Mouse (Mus musculus) neural tube, embryonic 14.5 days (tissue): ENCODE measurements around the gene Oaz2. TPM values are rescaled to one million over a fixed set of nuclear protein-coding genes. Genes with fewer than 3 reads are reported as not detected.
"Not testable (repeated sequence)": the region's sequence is repeated elsewhere in the genome, so short reads cannot be mapped to it uniquely, and the experiment has no call there.

Experiments used
- ATAC-seq: fragments of 200-750 bp; cut with Nextera tagmentation; 2 replicates; pipeline ENCODE4 v1.8.0; 2017; ENCODE audit warnings: low read depth, mild to moderate bottlenecking, moderate TSS enrichment, moderate library complexity
- H3K27ac ChIP-seq: fragments of 300-500 bp; sonication (generic); 2 replicates; pipeline ENCODE4 v1.5.1; 2014; ENCODE audit warnings: low read depth, mild to moderate bottlenecking, control low read depth, low read length, moderate library complexity, mixed read lengths
- H3K27me3 ChIP-seq: fragments of 300-500 bp; sonication (generic); 2 replicates; pipeline ENCODE4 v1.6.1; 2014; ENCODE audit warnings: low read length; ENCODE audit not compliant: control insufficient read depth, insufficient read depth
- H3K36me3 ChIP-seq: fragments of 300-500 bp; sonication (generic); 2 replicates; pipeline ENCODE4 v1.6.1; 2014; ENCODE audit warnings: low read length, mixed read lengths; ENCODE audit not compliant: control insufficient read depth, insufficient read depth
- H3K4me1 ChIP-seq: fragments of 300-500 bp; sonication (generic); 2 replicates; pipeline ENCODE4 v1.6.1; 2014; ENCODE audit warnings: low read length; ENCODE audit not compliant: control insufficient read depth, insufficient read depth
- H3K4me2 ChIP-seq: fragments of 300-500 bp; sonication (generic); 2 replicates; pipeline ENCODE4 v1.6.1; 2014; ENCODE audit warnings: mild to moderate bottlenecking, low read depth, low read length, control low read depth
- H3K4me3 ChIP-seq: fragments of 300-500 bp; sonication (generic); 2 replicates; pipeline ENCODE4 v1.5.1; 2014; ENCODE audit warnings: low read depth, low read length, control low read depth, mixed read lengths
- H3K9ac ChIP-seq: fragments of 300-500 bp; sonication (generic); replicated peaks from 2 replicates; pipeline ENCODE4 v1.6.1; 2014; ENCODE audit warnings: low read depth, mild to moderate bottlenecking, control low read depth, low read length, mixed read lengths
- H3K9me3 ChIP-seq: fragments of 300-500 bp; sonication (generic); 2 replicates; pipeline ENCODE4 v1.6.1; 2016; ENCODE audit warnings: low read length; ENCODE audit not compliant: control insufficient read depth
- WGBS: fragments of 180-500 bp; shearing (Covaris S2); extraction: QIAGEN DNeasy Blood & Tissue Kit; methylation state at CpG from one replicate; pipeline ENCODE4 v1.1.7; 2014; 5-methylcytosine and 5-hydroxymethylcytosine counted together
- polyA plus RNA-seq: library from polyadenylated mRNA; unstranded; fragments of >200 nt; fragmentation: Nextera tagmentation; extraction: Ambion mirVana; gene quantifications from 2 replicates; pipeline ENCODE4 v1.2.1, GENCODE M21; 2014

The Oaz2 gene
- polyA plus RNA-seq, 1 experiment from 2014 or later: 254 TPM

DNA sequence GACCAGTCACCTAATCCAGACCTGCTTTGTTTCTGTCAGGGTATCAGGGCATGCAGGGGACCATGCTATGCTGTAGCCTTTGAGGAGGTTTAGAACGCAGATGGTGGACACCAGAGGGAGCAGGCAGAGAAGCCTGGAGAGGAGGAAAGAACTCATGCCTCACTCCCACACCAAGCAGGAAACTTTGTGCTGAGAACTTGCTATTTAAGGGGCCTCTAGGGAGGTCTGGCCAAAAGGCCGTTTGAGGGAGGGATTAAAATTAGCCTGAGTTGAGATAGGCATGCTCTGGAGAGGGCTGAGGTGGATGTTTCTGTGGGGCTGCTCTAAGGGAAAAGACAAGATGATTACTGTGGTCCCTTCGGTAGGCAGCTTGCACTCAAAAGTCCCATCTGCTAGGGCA, 21.8 kb upstream of the Oaz2 start:
- Histone ChIP-seq H3K4me1 (no peaks in the 10 kb centered on the region), H3K27me3 (no peaks in the 10 kb centered on the region), H3K36me3 (no peaks in the 10 kb centered on the region), H3K27ac (no peak overlapping the region), H3K4me3 (no peak overlapping the region), H3K9ac (no peak overlapping the region), H3K4me2 (no peak overlapping the region), H3K9me3 (no peaks in the 10 kb centered on the region)
- ATAC-seq: no peak
- 67% methylated on average over 3 of the region's 3 CpGs for whole genome bisulfite sequencing

DNA sequence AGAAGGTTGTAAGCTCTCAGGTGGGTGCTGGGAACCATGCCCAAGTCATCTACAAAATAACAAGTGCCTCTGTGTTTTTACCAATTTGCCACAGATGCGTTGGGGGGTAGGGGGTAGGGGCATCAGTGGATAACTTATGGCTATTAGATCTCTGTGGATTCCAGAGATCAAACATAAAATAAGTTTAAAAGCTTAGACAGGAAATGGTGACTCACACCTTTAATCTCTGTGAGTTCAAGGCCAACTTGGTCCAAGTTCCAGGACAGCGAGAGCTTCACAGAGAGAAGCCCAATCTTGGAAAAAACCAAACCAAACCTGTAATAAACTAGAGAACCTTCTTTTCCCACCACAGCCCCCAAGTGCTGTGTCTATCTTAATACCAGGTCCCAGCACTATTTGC, 21.0 kb upstream of the Oaz2 start:
- no peak overlapping the region for H3K27ac ChIP-seq
- no peaks in the 10 kb centered on the region for H3K27me3 ChIP-seq
- no peaks in the 10 kb centered on the region for H3K9me3 ChIP-seq
- H3K9ac ChIP-seq: no peak overlapping the region
- no peaks in the 10 kb centered on the region for H3K4me1 ChIP-seq
- no peak overlapping the region for H3K4me3 ChIP-seq
- no peak overlapping the region for H3K4me2 ChIP-seq
- WGBS: 91% methylated on average over 2 of the region's 2 CpGs
- no peaks in the 10 kb centered on the region for H3K36me3 ChIP-seq
- ATAC-seq: no peak

DNA sequence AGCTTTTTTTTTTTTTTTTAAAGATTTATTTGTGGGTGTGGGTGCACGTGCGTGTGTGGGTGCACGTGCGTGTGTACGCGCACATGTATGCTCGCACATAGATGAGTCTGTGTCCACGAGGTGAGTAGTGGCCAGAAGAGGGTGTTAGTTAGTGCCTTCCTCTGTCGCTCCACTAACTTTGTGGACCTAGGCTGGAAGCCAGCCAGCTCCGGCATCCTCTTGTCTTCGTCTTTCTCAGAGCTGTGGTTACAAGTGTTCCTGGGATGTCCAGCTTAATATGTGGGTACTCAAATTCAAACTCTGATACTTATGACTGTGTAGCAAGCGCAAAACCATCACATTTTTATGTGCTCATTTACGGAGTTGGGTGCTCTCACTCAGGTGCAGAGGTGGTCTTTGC, 19.1 kb upstream of the Oaz2 start:
- 92% methylated on average over 13 of the region's 13 CpGs for WGBS
- no peak for ATAC-seq
- no peak overlapping the region for H3K27ac ChIP-seq
- H3K9me3 ChIP-seq: no peaks in the 10 kb centered on the region
- no peaks in the 10 kb centered on the region for H3K4me1 ChIP-seq
- no peak overlapping the region for H3K4me2 ChIP-seq
- no peak overlapping the region for H3K4me3 ChIP-seq
- H3K9ac ChIP-seq: no peak overlapping the region
- H3K36me3 ChIP-seq: no peaks in the 10 kb centered on the region
- no peaks in the 10 kb centered on the region for H3K27me3 ChIP-seq

DNA sequence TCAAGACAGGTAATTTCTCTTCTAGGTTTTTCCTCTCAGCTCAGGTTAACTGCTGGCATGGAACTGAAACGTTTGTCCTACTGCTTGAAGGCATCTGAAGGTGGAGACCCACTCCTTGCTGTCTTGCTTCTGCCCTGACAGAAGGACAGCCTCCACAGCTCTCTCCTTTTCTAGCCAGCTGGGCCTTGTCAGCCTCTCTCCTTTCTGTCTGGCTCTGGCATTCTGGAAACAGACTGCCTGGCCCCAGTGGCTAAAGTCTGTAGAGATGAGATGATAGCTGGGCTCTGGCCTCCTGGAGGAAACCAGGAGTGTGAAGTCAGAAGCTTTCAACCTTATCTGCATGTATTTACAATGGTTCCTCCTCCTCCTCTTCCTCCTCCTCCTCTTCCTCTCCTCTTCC, 17.8 kb upstream of the Oaz2 start:
- ATAC-seq: no peak
- Histone ChIP-seq H3K27me3 (no peaks in the 10 kb centered on the region), H3K4me3 (no peak overlapping the region), H3K36me3 (no peaks in the 10 kb centered on the region), H3K4me2 (no peak overlapping the region), H3K9me3 (no peaks in the 10 kb centered on the region), H3K4me1 (no peaks in the 10 kb centered on the region), H3K27ac (no peak overlapping the region), H3K9ac (no peak overlapping the region)
- WGBS: 79% methylated on average over 1 of the region's 1 CpGs

DNA sequence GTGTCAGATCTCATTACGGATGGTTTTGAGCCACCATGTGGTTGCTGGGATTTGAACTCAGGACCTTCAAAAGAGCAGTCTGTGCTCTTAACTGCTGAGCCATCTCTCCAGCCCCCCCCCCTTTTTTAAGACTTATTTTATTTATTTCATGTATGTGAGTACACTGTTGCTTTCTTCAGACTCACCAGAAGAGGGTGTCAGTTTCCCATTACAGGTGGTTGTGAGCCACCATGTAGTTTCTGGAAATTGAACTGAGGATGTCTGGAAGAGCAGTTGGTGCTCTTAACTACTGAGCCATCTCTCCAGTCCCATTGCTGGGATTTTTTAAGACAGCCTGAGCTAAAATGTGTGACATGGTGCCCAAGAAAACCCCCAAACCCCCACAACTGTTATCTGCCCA, 15.8 kb upstream of the Oaz2 start:
- H3K27me3 ChIP-seq, H3K9me3 ChIP-seq, H3K4me1 ChIP-seq, H3K27ac ChIP-seq, H3K4me3 ChIP-seq, ATAC-seq, H3K4me2 ChIP-seq, H3K36me3 ChIP-seq, H3K9ac ChIP-seq: not testable (repeated sequence)
- WGBS: 90% methylated on average over 1 of the region's 1 CpGs

DNA sequence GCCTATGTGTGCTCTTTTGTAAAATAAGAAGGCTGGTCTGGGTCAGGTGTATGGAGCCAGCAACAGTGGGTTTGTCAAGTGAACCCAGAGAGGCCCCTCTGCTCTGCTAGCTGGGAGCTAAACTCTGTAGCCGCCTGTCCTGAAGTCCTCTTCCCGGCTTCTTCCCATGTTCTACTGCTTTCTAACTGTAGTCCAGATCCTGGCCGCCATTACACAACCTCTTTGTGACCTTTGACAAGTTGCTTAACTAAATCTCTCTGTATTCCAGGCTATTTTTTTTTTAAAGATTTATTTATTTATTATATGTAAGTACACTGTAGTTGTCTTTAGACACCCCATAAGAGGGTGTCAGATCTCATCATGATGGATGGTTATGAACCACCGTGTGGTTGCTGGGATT, 14.1 kb upstream of the Oaz2 start:
- Histone ChIP-seq H3K36me3 (no peaks in the 10 kb centered on the region), H3K27me3 (no peaks in the 10 kb centered on the region), H3K4me1 (no peaks in the 10 kb centered on the region), H3K4me2 (no peak overlapping the region), H3K27ac (no peak overlapping the region), H3K9ac (no peak overlapping the region), H3K4me3 (no peak overlapping the region), H3K9me3 (no peaks in the 10 kb centered on the region)
- ATAC-seq: no peak
- 98% methylated on average over 4 of the region's 4 CpGs for WGBS

DNA sequence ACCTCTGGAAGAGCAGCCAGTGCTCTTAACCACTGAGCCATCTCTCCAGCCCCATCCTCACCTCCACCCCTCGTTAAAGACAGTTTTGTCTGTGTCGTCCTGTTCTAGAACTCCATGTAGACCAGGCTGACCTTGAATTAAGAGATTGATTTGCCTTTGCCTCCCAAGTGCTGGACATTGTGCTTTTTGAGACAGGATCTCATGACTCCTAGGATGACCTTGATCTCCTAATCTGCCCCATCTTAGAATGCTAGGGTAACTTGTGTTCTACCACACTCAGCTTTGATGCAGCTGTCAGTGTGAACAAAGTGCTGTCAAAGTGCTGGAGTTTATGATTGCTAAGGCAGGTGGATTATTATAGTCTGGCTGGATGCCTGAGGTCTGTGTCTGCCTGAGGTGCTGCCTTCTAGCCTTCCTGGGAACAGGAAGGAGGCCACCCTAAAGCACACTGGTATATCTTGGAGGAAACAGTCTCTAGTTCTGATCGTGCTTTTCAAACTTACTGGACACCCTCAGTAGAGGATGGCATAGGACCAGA, 13.0 kb upstream of the Oaz2 start:
- Histone ChIP-seq H3K9me3 (no peaks in the 10 kb centered on the region), H3K4me1 (no peaks in the 10 kb centered on the region), H3K27me3 (no peaks in the 10 kb centered on the region), H3K36me3 (no peaks in the 10 kb centered on the region), H3K27ac (no peak overlapping the region), H3K9ac (no peak overlapping the region), H3K4me2 (no peak overlapping the region), H3K4me3 (no peak overlapping the region)
- WGBS: 86% methylated on average over 3 of the region's 3 CpGs
- ATAC-seq: no peak

DNA sequence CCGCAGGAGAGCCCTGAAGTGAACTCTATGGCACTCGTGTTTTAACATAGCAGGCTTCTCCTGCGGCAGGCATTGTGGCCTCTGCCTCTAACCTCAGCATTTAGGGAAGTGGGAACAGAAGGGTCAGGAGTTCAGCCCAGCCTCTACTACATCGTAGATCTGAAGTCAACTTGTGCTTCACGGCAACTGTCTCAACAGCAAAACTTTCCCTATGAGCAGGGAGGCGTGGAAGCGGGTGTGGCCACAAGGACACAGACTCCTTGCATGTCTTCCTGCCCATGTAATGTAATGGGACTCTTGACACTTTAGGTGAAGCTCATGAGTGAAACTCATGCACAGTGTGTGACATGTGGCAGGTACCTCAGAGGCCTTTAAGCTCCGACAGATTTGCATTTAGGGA, 12.3 kb upstream of the Oaz2 start:
- H3K27me3 ChIP-seq: no peaks in the 10 kb centered on the region
- no peak overlapping the region for H3K4me2 ChIP-seq
- no peaks in the 10 kb centered on the region for H3K4me1 ChIP-seq
- no peak overlapping the region for H3K4me3 ChIP-seq
- no peak for ATAC-seq
- H3K9ac ChIP-seq: no peak overlapping the region
- H3K9me3 ChIP-seq: no peaks in the 10 kb centered on the region
- no peak overlapping the region for H3K27ac ChIP-seq
- no peaks in the 10 kb centered on the region for H3K36me3 ChIP-seq
- 88% methylated on average over 8 of the region's 8 CpGs for WGBS

DNA sequence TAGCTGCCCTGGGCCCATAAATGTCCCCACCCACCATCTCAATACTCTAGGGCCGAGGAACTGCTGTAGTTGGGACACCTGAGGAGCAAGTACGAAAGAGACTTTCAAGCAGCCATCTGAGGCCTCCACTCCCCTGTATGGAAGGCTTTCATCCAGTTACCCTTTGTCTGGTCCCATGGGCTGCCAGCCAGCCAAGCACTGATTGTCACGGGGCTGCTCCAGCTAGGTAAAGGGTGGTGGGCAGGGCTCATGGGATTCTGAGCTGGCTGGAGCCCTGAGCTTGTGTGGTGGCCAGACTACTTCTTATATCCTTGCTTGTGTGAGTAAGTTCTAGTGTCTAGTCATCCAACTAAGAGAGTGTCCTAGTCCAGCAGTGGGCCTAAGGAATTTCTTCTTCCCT, 10.6 kb upstream of the Oaz2 start:
- no peaks in the 10 kb centered on the region for H3K9me3 ChIP-seq
- H3K4me3 ChIP-seq: no peak overlapping the region
- H3K27me3 ChIP-seq: no peaks in the 10 kb centered on the region
- WGBS: 64% methylated on average over 3 of the region's 3 CpGs
- H3K4me2 ChIP-seq: no peak overlapping the region
- H3K4me1 ChIP-seq: no peaks in the 10 kb centered on the region
- no peak for ATAC-seq
- H3K9ac ChIP-seq: no peak overlapping the region; the same call in 1 of the 2 replicates
- H3K27ac ChIP-seq: no peak overlapping the region
- no peaks in the 10 kb centered on the region for H3K36me3 ChIP-seq

DNA sequence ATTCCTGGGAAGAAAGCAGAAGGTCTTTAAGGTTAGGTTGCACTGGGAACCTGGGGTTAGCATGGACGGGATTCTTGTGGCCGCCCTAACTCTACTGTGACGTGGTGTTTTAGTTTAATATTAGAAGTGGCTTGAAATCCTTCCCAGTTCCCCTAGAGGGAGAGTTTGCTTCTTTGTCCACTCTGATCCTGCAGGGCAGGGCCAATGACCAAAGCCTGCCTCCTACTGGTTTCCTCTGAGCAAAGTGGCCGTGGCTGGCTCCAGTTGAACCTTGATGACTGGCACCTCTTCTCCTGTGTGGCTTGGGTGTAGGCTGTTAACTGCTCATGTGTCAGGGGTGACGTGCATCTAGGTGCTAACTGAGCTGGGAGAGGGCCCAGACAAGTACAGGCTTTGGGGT, 6.8 kb upstream of the Oaz2 start:
- no peak for ATAC-seq
- Histone ChIP-seq H3K36me3 (no peaks in the 10 kb centered on the region), H3K4me2 (no peak overlapping the region), H3K4me3 (no peak overlapping the region), H3K27me3 (no peaks in the 10 kb centered on the region), H3K27ac (no peak overlapping the region), H3K9ac (no peak overlapping the region), H3K4me1 (no peaks in the 10 kb centered on the region), H3K9me3 (no peaks in the 10 kb centered on the region)
- 68% methylated on average over 5 of the region's 5 CpGs for WGBS
